Mouse (Mus musculus) layer of hippocampus, adult 11-12 months (tissue): ENCODE results near the gene T2.
A peak's percentile ranks its signal among the peaks of the same experiment; 100 is the strongest.
"Not testable (repeated sequence)": the region's sequence is repeated elsewhere in the genome, so short reads cannot be mapped to it uniquely, and the experiment has no call there.

Experiments used
- DNase-seq: peaks from one replicate; pipeline ENCODE4 v3.0.0; 2022; ENCODE audit warnings: low spot score

The T2 gene

DNA sequence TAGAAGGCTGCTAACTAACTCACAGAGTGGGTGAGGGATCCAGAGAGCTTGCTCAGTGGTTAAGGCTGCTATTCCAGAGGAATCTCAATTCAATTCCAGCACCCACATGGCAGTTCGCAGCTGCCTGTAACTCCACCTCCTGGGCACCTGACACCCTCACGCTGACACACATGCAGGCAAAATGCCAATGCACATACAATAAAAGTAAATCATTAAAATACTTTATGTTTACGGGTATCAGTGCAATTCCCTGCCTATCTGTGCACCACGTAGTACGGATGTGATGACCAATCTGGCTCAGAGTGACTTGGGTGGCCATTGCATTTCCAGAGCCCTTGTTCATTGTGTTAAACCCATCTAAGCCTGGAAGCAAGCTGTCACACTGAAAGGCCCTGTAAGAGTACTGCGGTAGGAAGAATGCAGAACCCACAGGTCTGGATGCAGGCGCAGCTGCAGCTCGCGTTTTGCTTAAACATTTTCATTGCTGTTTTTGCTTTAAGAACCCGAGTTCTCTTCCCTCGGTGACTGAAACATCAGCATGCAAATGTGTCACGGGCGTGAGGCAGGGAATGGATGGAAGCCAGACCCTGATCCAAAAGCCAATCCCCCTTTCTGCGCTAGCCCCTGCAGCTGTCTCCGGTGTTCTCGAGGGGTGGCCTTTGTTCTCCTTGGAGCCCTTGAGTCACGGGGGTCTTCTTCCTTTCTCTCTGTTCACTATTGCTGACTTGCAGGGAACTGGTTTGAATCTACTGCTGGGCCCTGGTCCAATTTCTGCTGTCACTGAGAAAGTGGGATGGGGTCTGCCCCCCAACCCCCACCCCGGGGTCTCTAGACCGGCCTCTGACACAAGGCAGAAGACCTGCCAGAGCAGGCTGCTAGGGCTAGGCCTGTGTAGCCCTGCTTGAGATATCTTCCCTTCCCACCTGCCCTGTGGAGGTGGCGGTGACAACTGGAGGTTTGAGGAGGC is 12.0 kb downstream of the T2 start:
- no peak for DNase-seq

DNA sequence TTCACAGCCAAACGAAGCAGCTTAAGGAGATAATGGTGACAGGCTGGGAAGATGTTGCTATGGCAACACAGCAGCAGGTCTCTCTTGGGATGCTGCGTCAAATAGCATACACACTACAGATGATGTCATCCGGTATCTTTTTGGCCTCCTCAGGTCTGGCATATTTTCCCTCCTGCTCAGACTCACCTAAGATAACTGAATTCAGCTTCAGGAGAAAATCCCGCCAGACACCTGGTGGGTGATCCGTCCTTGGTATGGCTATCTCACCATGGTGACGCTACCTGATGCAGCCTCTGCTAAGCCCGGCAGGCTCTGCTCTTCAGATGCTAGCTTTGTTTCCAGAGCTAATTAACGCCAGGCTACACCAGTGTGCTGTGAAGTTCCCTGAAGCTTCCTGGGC is 12.8 kb downstream of the T2 start:
- DNase-seq: peak; percentile 61

DNA sequence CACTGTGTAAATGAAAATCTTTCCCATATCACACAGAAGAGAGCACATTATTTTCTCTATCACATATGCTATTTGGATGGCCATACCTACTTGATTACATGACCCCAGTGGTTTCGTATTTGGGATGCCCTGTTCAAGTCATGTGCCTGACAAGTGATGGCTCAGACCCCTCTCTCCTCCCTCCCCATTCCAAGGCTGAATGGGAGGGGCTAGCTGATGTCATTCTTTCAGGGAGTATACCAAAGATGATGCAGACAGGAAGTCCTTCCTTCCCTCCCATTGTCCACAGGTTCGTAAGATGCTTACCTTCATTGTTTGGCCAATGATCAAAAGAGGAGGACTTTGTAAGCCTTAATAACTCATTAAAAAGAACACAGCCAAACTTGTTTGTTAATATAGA is 13.4 kb downstream of the T2 start:
- no peak for DNase-seq

DNA sequence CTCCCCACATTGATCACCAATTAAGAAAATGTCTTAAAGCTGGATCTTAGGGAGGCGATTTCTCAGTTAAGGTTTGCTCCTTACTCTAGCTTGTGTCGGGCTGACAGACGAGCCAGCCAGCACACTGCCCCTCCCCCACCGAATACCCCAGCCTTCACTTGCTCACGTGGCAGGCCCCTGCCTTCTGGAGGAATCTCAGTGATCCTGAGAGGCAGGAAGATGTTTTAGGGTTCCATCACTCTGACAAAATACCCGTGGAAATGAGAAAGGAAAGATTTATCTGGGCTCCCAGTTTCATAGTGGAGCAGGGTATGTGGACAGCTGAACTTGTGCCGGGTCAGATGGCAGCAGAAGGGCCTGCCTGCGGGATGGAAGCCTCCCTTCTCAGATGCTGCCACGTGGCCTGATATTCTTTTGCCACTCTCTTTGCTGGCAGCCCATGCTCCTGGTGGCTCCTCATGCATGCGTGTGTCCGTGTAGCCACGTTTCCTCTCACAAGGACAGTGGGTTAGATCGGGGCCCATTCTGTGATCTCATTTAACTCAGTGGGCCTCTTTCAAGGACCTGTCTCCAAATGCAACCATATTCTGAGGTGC is 14.9 kb downstream of the T2 start:
- no peak for DNase-seq

DNA sequence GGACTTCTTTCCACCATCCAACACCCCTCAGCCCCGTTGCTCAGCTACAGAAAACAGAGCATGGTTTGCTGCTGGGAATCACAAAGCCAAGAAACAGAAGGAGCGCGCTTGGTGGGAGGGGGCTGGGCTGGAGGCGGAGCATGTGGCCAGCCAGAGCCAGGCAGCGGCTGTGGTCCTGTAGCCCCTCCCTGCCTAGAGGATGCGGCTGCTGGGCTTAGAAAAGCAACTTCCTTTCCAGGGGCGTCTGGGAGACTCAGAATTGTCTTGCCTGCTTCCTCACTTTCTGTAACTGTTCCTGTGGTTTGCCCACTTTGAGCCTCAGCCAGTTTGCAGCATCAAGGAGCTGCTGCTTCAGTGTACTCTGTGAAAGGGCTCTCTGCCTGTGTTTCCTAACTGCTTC is 16.0 kb downstream of the T2 start:
- peak; percentile 85 for DNase-seq

DNA sequence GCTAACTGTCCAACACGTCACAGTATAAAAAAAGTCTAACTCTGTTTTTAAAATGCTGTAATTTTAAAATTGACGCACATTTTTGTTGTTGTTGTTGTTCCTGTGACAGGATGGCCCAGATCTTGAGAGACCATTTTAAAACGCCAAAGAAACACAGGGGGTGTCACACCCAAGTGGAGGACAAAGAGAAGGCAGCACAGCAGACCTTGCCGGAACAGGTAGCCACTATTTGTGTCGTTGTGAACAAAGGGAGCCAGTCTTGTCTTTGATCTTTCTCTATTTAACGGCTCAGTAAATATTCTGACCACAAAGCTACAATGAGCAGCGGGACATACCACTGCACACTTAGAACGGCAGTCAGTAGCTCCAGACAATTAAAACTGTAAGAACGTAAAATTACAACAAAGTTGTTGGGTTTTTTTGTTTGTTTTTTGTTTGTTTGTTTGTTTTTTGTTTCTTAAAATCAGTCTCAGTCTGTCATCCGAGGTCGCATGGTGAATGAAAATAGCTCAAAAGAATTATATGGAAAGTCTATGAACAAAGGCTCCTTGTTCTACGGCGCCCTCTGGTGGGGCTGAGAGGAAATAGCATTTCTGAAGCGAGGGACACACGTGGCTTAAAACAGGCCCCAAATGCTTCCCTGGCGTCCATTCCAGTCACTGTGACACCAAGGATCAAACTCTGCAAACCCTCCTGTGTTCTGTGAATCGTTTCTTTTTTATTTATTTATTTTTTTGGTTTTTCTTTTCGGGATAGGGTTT is 16.7 kb downstream of the T2 start:
- DNase-seq: peak; percentile 87

DNA sequence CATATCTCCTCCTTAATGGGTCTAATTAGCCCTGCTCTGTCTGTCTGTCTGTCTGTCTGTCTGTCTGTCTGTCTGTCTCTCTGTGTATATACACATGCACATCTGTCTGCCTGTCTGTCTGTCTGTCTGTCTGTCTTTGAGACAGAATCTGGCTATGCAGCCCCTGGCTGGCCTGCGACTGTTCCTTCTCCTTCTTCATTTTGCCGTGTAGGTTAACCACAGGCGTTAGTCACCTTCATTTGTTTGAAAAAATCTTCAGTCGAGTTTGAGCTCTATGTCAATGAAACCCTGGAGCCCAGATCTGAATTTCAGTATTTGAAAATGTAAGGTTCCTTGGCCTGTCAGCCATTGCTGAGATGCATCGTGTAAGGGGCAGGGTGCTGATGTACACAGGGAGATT is 21.5 kb downstream of the T2 start:
- DNase-seq: no peak

DNA sequence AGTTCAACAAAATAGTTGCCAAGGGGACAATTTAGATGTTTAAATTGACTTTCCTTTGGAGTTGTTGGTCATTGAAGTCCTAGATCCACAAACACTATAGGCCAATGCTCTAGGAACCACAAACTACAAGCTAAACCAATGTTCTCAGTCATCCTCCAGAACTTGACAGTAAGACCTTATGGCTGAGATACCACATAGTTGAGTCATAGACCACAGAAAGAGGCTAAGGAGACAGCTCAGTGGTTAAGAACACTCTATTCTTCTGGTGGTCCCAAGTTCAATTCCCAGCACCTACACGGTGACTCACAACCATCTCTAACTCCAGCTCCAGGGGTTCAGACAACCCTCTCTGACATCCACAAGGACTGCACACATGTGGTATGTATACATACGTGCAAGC is 29.6 kb downstream of the T2 start:
- DNase-seq: no peak

DNA sequence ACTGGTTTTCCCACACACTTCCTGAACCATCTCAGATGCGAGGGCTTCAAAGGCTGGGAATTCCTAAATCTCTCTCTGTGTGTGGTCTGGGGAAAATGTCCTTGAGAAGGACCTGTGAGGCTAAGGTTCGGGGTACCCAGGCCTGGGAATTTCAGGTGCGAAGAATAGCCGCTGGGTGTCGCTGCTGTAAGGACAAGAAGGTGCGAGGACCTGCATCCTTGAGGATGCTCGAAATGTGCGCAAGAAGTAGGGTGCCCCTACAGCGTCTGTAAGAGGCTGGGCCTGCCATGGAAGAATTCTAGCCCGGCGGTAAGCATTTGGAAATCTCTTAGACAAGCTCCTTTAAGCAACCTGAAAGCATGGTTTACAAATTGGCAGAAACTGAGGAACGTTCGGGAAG is 32.7 kb downstream of the T2 start:
- peak; percentile 46 for DNase-seq

DNA sequence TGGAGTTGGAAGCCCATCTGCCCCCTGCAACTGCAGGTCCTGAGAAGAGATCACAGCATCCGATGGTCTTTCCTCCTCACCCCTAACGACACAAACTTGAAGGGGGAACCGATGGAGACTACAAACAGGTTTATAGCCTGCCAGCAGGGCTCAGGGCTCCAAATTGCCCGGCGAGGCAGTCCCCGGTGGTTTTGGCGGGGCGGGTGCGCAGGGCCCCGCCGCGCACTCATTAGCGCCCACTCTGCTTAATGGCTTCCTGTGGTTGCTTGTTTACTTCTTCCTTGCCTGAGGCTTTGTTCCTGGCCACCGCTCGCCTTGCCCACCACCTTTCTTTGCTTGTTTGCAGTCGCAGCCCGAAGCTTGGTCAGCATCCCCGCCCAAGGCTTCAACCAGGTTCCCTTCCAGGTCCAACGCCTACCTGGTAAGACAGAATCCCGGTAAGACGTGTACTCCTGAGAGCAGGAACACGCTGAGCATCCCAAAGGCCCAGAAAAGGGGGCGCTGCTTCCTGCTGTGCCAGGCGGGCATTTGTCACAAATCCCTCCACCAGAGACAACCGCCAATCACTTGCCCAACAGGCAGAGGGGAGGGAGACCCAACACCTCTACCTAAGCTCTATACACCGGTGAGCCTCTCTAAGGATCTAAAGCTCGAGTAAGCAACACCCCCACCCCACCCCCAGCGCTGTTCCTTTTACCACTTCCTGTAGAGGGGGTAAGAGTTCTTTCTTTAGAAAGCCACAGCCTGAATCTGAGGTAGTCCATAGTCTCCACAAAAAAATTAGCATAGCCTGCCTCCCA is 33.4 kb downstream of the T2 start:
- no peak for DNase-seq

DNA sequence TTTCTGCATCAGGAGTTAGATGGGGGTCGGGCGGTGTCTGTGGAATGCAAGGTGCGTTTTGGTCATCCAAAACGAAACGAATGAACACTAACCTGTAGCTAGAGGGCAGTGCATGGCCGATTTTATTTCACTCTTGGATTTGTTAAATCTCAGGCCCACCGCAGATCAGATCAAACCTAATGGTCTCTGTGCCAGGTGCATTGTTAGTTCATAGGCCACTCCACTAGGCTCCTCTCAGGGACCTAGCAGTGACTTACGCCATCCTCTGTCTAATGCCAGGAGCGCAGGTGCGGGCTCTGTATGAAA is 34.0 kb downstream of the T2 start:
- no peak for DNase-seq

DNA sequence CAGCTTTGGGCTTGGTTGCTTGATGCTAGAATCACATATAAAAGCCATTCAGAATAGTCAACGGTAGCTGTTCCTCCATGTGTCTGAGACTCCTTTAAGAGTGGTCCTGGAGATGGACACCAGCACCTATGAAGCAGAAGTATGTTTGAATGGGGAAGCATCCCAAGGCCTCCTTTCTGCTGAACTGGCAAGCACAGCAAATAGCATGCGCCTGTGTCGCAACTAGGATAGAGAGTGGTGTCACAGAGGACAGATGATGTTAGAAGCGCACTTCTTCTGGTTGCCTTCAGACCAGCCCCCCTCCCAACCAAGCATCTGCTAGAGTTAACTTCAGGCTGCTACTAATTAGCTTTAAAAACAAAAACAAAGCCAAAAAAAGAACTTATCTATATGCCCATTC is 34.7 kb downstream of the T2 start:
- no peak for DNase-seq

DNA sequence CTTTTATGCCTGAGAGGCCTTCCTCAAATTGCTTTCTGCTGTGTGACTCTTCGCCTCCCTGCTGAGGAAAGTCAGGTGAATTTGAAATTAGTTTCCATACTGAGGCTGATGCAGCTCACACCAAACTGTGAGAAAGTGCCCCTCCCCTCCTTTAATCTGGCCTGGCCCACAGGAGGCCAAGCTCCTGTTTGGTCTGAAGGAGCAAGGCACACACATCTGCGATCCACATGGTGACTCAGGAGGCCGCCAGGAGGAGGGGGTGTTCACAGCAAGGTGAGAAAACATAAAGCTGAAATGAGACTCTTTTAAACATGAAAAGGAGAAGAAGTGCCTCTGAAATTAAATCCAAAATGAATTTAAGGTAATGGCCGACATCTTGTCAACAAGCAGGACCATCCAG is 40.6 kb downstream of the T2 start:
- no peak for DNase-seq

DNA sequence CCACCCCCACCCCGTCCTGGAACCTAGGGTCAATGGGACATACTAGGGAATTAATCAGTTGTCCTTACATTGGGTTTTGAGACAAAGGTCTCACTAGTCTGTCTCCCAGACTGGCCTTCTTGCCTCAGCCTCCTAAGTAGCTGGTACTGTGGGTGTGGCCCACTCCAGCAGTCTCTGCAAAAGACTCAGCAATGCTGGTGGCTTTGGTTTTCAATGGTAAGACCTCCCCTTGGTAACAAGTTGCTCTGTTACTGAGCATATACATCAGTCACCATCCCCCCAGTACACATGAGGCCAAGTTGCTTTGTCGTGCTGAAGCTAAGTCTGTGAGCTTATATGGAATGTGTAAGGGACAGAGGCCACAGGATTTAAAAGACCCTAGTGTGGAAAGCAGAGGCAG is 42.2 kb downstream of the T2 start:
- DNase-seq: no peak

DNA sequence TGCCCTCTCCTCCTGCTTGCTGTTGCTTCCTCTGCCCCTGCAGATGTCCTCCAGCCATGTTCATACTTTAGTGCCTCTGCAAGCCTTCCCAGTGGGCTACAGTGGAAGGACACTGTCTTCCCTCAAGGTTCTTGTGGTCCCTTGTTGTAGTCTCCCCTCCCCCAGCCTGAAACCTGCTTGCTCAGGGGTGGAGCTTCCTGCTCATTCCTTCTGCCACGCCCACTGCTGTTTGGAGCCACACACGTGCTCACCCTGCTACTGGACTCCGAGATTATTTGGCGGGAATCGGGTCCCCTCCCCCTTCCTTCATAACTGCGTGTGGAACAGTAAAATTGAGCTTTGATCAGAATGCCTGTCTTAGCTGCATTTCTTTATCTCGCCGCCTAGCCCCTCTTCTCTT is 48.1 kb downstream of the T2 start:
- not testable (repeated sequence) for DNase-seq

DNA sequence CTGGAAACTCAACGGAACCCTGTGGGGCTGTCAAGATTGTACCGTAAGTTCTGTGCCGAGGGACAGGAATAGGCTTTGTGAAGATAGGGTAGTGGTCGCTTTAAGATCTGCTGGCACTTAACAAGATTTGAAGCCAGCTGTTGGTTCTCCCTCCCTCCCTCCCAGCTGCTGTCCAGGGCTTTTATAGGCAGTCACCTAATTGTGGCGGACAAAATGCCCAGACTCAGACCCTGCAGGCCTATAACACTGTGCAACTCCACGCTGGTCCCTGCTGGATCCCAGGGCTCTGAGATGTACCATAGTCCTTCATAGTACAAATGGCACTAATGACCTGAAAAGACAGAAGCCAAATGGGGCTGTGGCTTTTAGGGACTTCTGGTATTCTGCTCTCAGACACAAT is 50.5 kb downstream of the T2 start:
- no peak for DNase-seq

DNA sequence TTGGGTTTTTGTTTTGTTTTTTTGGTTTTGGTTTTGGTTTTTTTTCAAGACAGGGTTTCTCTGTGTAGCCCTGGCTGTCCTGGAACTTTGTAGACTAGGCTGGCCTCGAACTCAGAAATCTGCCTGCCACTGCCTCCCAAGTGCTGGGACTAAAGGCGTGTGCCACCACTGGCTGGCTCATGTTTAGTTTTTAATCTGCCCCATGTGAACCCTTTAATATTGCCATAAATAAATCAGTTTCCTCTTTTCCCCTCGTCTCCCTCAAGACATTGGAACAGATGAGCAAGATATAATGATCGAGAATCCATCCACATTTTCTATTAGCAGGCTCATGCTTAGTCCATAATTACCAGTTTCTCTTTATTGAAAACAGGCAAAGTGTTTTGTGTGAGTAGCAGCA is 52.2 kb downstream of the T2 start:
- not testable (repeated sequence) for DNase-seq

DNA sequence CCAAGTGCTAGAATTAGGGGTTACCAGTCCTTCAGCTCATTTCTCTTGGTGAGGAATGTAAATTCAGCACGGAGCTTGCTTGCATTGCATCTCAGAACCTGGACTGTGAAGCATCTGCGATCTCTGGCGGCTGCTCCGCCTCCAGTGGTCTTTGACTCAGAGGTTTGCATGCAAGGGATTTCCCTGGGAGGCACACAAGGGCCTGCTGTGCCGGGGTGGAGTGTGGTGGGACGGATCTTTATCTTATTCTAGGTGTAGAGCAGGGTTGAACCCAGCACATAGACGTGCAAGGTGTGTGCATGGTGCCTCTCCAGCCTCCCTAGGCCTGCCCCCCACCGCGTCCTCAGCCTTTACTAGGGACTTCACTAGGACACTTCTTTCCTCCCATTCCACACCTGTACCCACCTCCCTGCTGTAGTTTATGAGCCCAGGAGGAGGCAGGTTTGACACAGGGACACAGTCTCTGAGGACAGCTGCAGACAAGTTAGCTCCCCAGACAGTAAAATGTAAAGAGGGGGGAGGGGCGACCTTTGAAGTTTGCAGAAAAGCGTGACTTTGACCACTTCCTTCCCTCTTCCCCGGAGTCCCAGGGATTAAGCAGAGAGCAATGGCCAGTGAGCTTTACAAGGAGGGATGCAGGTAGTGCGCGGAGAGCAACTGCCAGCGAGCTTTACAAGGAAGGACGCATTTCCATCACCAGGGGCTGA is 53.0 kb downstream of the T2 start:
- no peak for DNase-seq

DNA sequence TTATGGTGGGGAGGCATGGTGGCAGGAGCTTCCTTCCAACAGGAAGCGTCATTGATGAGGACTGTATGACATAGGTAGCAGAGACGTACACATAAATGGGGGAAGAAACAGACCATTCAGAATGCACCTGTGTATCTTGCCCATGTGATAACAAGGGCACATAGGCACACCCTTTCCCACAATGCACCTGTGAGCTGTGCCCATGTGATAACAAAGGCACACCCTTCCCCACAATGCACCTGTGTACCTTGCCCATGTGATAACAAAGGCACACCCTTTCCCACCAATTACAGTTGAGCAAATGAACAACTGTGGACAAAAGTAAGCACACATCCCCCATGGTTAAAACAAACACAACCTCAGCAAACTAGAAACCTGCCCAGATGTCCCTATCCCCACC is 54.5 kb downstream of the T2 start:
- DNase-seq: no peak

DNA sequence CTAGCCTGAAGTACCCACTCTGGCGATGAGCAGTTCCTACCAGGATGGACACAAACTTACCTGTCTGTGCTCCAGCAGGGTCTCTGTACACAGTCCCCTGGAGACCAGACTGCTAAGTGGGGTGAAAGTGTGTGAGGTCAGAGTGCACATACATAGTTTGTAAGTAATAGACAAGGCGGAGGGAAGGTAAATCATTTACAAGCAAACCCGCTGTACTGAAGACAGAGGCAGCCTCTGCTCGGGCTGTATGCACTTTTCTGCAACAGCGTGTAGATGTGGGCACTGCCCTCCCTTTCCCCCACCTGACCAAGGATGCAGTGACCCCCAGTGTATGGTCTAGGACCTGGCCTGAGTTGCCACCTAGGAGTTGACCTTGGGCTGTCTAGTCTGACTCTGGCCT is 57.9 kb downstream of the T2 start:
- no peak for DNase-seq

DNA sequence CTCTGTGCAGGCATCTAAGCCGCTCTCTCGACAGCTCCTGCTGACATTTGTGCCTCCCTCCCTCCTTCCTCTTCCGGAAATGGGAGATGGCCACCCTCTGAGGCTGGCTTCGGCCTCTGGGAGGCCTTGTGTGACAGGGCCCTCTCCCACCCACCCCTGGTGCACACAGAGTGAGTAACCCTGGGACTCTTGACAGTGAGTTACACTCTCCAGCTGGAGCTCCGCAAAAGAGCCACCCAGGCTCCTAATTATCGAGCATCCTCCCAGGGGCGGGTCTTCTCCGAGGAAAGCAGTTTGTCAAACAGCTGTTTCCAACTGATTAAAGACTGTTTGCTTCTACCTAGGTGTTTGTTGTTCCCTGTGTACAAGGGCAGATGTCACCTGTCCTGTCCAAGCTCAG is 59.7 kb downstream of the T2 start:
- DNase-seq: no peak

DNA sequence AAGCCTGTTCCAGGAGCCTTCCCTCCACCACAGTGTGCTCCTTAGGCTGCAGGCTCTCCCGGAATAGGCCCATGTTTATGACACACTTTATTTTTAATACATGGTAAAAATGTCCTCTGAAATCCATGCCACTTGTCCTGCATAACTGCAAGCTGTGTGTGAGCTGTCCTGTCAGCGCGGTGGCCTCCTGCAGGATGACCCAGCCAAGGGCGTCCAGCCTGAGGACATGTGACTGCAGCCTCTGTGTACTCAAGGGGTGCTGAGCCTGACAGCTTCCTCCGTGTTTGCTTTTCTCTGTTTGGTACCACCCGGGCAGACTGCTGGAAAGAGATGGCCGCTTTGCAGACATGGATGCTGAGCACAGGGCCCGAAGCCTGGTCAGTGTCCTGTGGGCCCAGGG is 61.1 kb downstream of the T2 start:
- no peak for DNase-seq
